Mouse (Mus musculus): ENCODE measurements around the gene Nepro. TPM values are rescaled to one million over a fixed set of nuclear protein-coding genes. Genes with fewer than 3 reads are reported as not detected.
A peak's percentile ranks its signal among the peaks of the same experiment; 100 is the strongest.

The Nepro gene
- polyA plus RNA-seq, 1 experiment from 2014 or later: 5.6 TPM

GRCm38 (mm10) chr16:44691066-44691465 is 33.0 kb upstream of the Nepro start:
- 84% methylated on average over 2 of the region's 2 CpGs for WGBS
- no peak overlapping the region for H3K27ac ChIP-seq
- H3K9me3 ChIP-seq: no peaks in the 10 kb centered on the region

GRCm38 (mm10) chr16:44691561-44692141 is 32.5 kb upstream of the Nepro start:
- Histone ChIP-seq H3K9ac (replicated peaks) (no peak overlapping the region), H3K27me3 (no peaks in the 10 kb centered on the region), H3K4me3 (replicated peaks) (no peak overlapping the region), H3K36me3 (no peaks in the 10 kb centered on the region), H3K4me2 (replicated peaks) (no peak overlapping the region), H3K9me3 (no peaks in the 10 kb centered on the region), H3K27ac (no peak overlapping the region), H3K4me1 (replicated peaks) (peaks cover 31% of the 10 kb centered on the region)
- WGBS: 61% methylated on average over 17 of the region's 17 CpGs
- ATAC-seq: no peak

More at GRCm38 (mm10) chr16:44691066-44691465, 33.0 kb upstream of the Nepro start:
- H3K27me3 ChIP-seq: no peaks in the 10 kb centered on the region
- H3K4me1 ChIP-seq (replicated peaks): peaks cover 30% of the 10 kb centered on the region
- ATAC-seq: no peak
- H3K4me2 ChIP-seq (replicated peaks): no peak overlapping the region
- H3K9ac ChIP-seq (replicated peaks): no peak overlapping the region
- H3K36me3 ChIP-seq: no peaks in the 10 kb centered on the region
- no peak overlapping the region for H3K4me3 ChIP-seq (replicated peaks)

- no peak overlapping the region for H3K4me2 ChIP-seq (replicated peaks)
- H3K4me1 ChIP-seq (replicated peaks): peaks cover 22% of the 10 kb centered on the region
- H3K4me3 ChIP-seq (replicated peaks): no peak overlapping the region
- WGBS: 98% methylated on average over 1 of the region's 1 CpGs
- no peaks in the 10 kb centered on the region for H3K9me3 ChIP-seq
- H3K27ac ChIP-seq: no peak overlapping the region
- no peak for ATAC-seq
- H3K36me3 ChIP-seq: no peaks in the 10 kb centered on the region
- no peaks in the 10 kb centered on the region for H3K27me3 ChIP-seq
- no peak overlapping the region for H3K9ac ChIP-seq (replicated peaks)
Observed at GRCm38 (mm10) chr16:44692541-44692940, 31.6 kb upstream of the Nepro start.

- H3K4me3 ChIP-seq (replicated peaks): no peak overlapping the region
- no peak overlapping the region for H3K9ac ChIP-seq (replicated peaks)
- ATAC-seq: no peak
- no peaks in the 10 kb centered on the region for H3K36me3 ChIP-seq
- no peak overlapping the region for H3K4me2 ChIP-seq (replicated peaks)
- no peaks in the 10 kb centered on the region for H3K27me3 ChIP-seq
- no peaks in the 10 kb centered on the region for H3K9me3 ChIP-seq
- peaks cover 11% of the 10 kb centered on the region for H3K4me1 ChIP-seq (replicated peaks)
- H3K27ac ChIP-seq: no peak overlapping the region
- 74% methylated on average over 6 of the region's 6 CpGs for WGBS
Observed at GRCm38 (mm10) chr16:44693695-44694094, 30.4 kb upstream of the Nepro start.

GRCm38 (mm10) chr16:44695214-44695858 is 28.8 kb upstream of the Nepro start:
- peaks cover 7% of the 10 kb centered on the region for H3K4me1 ChIP-seq (replicated peaks)
- WGBS: 85% methylated on average over 8 of the region's 8 CpGs

GRCm38 (mm10) chr16:44695859-44696620 is 28.1 kb upstream of the Nepro start:
- no peak overlapping the region for H3K4me2 ChIP-seq (replicated peaks)
- no peak for ATAC-seq
- H3K4me3 ChIP-seq (replicated peaks): no peak overlapping the region
- 58% methylated on average over 12 of the region's 12 CpGs for WGBS
- no peak overlapping the region for H3K9ac ChIP-seq (replicated peaks)
- peaks cover 7% of the 10 kb centered on the region for H3K4me1 ChIP-seq (replicated peaks)
- H3K36me3 ChIP-seq: no peaks in the 10 kb centered on the region
- H3K9me3 ChIP-seq: no peaks in the 10 kb centered on the region
- no peak overlapping the region for H3K27ac ChIP-seq
- H3K27me3 ChIP-seq: no peaks in the 10 kb centered on the region

More at GRCm38 (mm10) chr16:44695214-44695858, 28.8 kb upstream of the Nepro start:
- Histone ChIP-seq H3K27me3 (no peaks in the 10 kb centered on the region), H3K4me2 (replicated peaks) (no peak overlapping the region), H3K27ac (no peak overlapping the region), H3K9ac (replicated peaks) (no peak overlapping the region), H3K36me3 (no peaks in the 10 kb centered on the region), H3K4me3 (replicated peaks) (no peak overlapping the region), H3K9me3 (no peaks in the 10 kb centered on the region)
- ATAC-seq: no peak

GRCm38 (mm10) chr16:44697473-44698205 is 26.5 kb upstream of the Nepro start:
- ATAC-seq: no peak
- no peaks in the 10 kb centered on the region for H3K9me3 ChIP-seq
- H3K4me3 ChIP-seq (replicated peaks): no peak overlapping the region
- H3K27me3 ChIP-seq: no peaks in the 10 kb centered on the region
- no peaks in the 10 kb centered on the region for H3K36me3 ChIP-seq
- no peak overlapping the region for H3K27ac ChIP-seq
- H3K9ac ChIP-seq (replicated peaks): no peak overlapping the region
- 94% methylated on average over 5 of the region's 5 CpGs for WGBS
- H3K4me1 ChIP-seq (replicated peaks): peaks cover 7% of the 10 kb centered on the region
- no peak overlapping the region for H3K4me2 ChIP-seq (replicated peaks)

- Histone ChIP-seq H3K9ac (replicated peaks) (no peak overlapping the region), H3K9me3 (no peaks in the 10 kb centered on the region), H3K27me3 (no peaks in the 10 kb centered on the region), H3K4me3 (replicated peaks) (no peak overlapping the region), H3K4me2 (replicated peaks) (no peak overlapping the region), H3K27ac (no peak overlapping the region), H3K4me1 (replicated peaks) (peaks cover 6% of the 10 kb centered on the region; the same call in 1 of the 2 replicates), H3K36me3 (no peaks in the 10 kb centered on the region)
- no peak for ATAC-seq
- WGBS: 88% methylated on average over 3 of the region's 3 CpGs
Observed at GRCm38 (mm10) chr16:44701155-44701554, 22.9 kb upstream of the Nepro start.

- Histone ChIP-seq H3K27me3 (no peaks in the 10 kb centered on the region), H3K4me3 (replicated peaks) (no peak overlapping the region), H3K9me3 (no peaks in the 10 kb centered on the region), H3K4me2 (replicated peaks) (no peak overlapping the region), H3K36me3 (no peaks in the 10 kb centered on the region), H3K4me1 (replicated peaks) (0 out of 2 replicates have a peak, but pooled peaks cover 5% of the 10 kb centered on the region), H3K27ac (no peak overlapping the region), H3K9ac (replicated peaks) (no peak overlapping the region)
- 73% methylated on average over 5 of the region's 5 CpGs for WGBS
- ATAC-seq: no peak
Observed at GRCm38 (mm10) chr16:44702272-44702671, 21.8 kb upstream of the Nepro start.

GRCm38 (mm10) chr16:44703458-44703857 is 20.6 kb upstream of the Nepro start:
- H3K4me2 ChIP-seq (replicated peaks): no peak overlapping the region
- WGBS: 72% methylated on average over 4 of the region's 4 CpGs
- no peak overlapping the region for H3K9ac ChIP-seq (replicated peaks)
- H3K4me1 ChIP-seq (replicated peaks): 0 out of 2 replicates have a peak, but pooled peaks cover 5% of the 10 kb centered on the region
- H3K27ac ChIP-seq: no peak overlapping the region; the same call in 1 of the 2 replicates
- H3K9me3 ChIP-seq: no peaks in the 10 kb centered on the region
- no peaks in the 10 kb centered on the region for H3K27me3 ChIP-seq
- H3K36me3 ChIP-seq: no peaks in the 10 kb centered on the region
- ATAC-seq: no peak
- no peak overlapping the region for H3K4me3 ChIP-seq (replicated peaks)

- H3K27ac ChIP-seq: peak overlapping the region; percentile 30; the same call in 1 of the 2 replicates
- ATAC-seq: peak; percentile 68
- H3K4me3 ChIP-seq (replicated peaks): no peak overlapping the region
- no peak overlapping the region for H3K9ac ChIP-seq (replicated peaks)
- H3K36me3 ChIP-seq: peaks cover 7% of the 10 kb centered on the region
- H3K4me1 ChIP-seq (replicated peaks): peaks cover 14% of the 10 kb centered on the region
- H3K4me2 ChIP-seq (replicated peaks): peak overlapping the region; percentile 33
- no peaks in the 10 kb centered on the region for H3K27me3 ChIP-seq
- no peaks in the 10 kb centered on the region for H3K9me3 ChIP-seq
- 30% methylated on average over 10 of the region's 10 CpGs for WGBS
Observed at GRCm38 (mm10) chr16:44716305-44717140, 7.6 kb upstream of the Nepro start.

All from midbrain, embryonic 13.5 days (tissue).